Mouse (Mus musculus) MEL (cell line): Measurements from ENCODE around the gene Creg2.

Source experiments
- CTCF ChIP-seq, 3 experiments: IDR thresholded peaks in 2 of 3; conservative IDR thresholded peaks in 1 of 3; 2 replicates each; pipeline ENCODE4 v1.5.1; 2011 to 2012; ENCODE audit warnings: low read length in 3 of 3, low read depth in 2 of 3, mild to moderate bottlenecking in 2 of 3, improper control_type of control experiment in 1 of 3, inconsistent platforms in 1 of 3, mixed read lengths in 1 of 3, moderate library complexity in 1 of 3; ENCODE audit not compliant: control insufficient read depth in 1 of 3, insufficient read depth in 1 of 3, poor library complexity in 1 of 3, severe bottlenecking in 1 of 3
- E2F4 ChIP-seq: IDR thresholded peaks from 2 replicates; pipeline ENCODE4 v1.6.1; 2011; ENCODE audit warnings: low read depth, low read length, improper control_type of control experiment, borderline replicate concordance
- GATA1 ChIP-seq: IDR thresholded peaks from 2 replicates; pipeline ENCODE4 v1.6.1; 2011; ENCODE audit warnings: low read depth, low read length, improper control_type of control experiment
- KAT2A ChIP-seq: conservative IDR thresholded peaks from 2 replicates; pipeline ENCODE4 v1.6.1; 2012; ENCODE audit warnings: low read depth, low read length, improper control_type of control experiment, inconsistent platforms
- MAFK ChIP-seq: IDR thresholded peaks from 2 replicates; pipeline ENCODE4 v1.6.1; 2011; ENCODE audit warnings: low read depth, mild to moderate bottlenecking, low read length, improper control_type of control experiment, borderline replicate concordance
- MAZ ChIP-seq: IDR thresholded peaks from 2 replicates; pipeline ENCODE4 v1.6.1; 2012; ENCODE audit warnings: low read depth, mild to moderate bottlenecking, inconsistent platforms, low read length, improper control_type of control experiment
- MXI1 ChIP-seq: IDR thresholded peaks from 2 replicates; pipeline ENCODE4 v1.6.1; 2011; ENCODE audit warnings: mild to moderate bottlenecking, low read depth, low read length, improper control_type of control experiment
- NRF1 ChIP-seq: IDR thresholded peaks from 2 replicates; pipeline ENCODE4 v1.6.1; 2014; ENCODE audit warnings: low read depth, mild to moderate bottlenecking, inconsistent platforms, low read length, improper control_type of control experiment, moderate library complexity; ENCODE audit not compliant: poor library complexity, insufficient read depth, severe bottlenecking
- POLR2A ChIP-seq, 2 experiments: IDR thresholded peaks; 2 replicates each; pipeline ENCODE4 v1.6.1; 2011 to 2012; ENCODE audit warnings: low read length in 2 of 2, mild to moderate bottlenecking in 2 of 2, control low read depth in 1 of 2, improper control_type of control experiment in 1 of 2, low read depth in 1 of 2, moderate library complexity in 1 of 2; ENCODE audit not compliant: control insufficient read depth in 1 of 2, insufficient read depth in 1 of 2, poor library complexity in 1 of 2
- RCOR1 ChIP-seq: IDR thresholded peaks from 2 replicates; pipeline ENCODE4 v1.6.1; 2012; ENCODE audit warnings: low read depth, mild to moderate bottlenecking, inconsistent platforms, low read length, improper control_type of control experiment
- SMC3 ChIP-seq: IDR thresholded peaks from 2 replicates; pipeline ENCODE4 v1.6.1; 2011; ENCODE audit warnings: low read depth, low read length, improper control_type of control experiment
- USF1 ChIP-seq: IDR thresholded peaks from 2 replicates; pipeline ENCODE4 v1.6.1; 2014; ENCODE audit warnings: low read depth, mild to moderate bottlenecking, inconsistent platforms, low read length, improper control_type of control experiment, moderate library complexity
- ZC3H11A ChIP-seq: IDR thresholded peaks from 2 replicates; pipeline ENCODE4 v1.6.1; 2012; ENCODE audit warnings: low read depth, mild to moderate bottlenecking, inconsistent platforms, low read length, improper control_type of control experiment
- ZNF384 ChIP-seq: IDR thresholded peaks from 2 replicates; pipeline ENCODE4 v1.6.1; 2012; ENCODE audit warnings: low read depth, mild to moderate bottlenecking, inconsistent platforms, low read length, improper control_type of control experiment

GRCm38 (mm10) chr1:39593836-39594235 is 57.4 kb downstream of the Creg2 start:
- no peak for TF ChIP-seq MAZ
- no peak for TF ChIP-seq GATA1
- TF ChIP-seq USF1: no peak
- TF ChIP-seq CTCF (IDR thresholded peaks at IDR 0.05 in 2 of 3, conservative IDR thresholded peaks at IDR 0.05 in 1 of 3; ENCODE audit: control insufficient read depth in 1 of 3, insufficient read depth in 1 of 3, low read depth in 2 of 3, low read length in 3 of 3, poor library complexity in 1 of 3, severe bottlenecking in 1 of 3): no peak
- no peak for TF ChIP-seq POLR2A (IDR thresholded peaks at IDR 0.05; ENCODE audit: control insufficient read depth in 1 of 2, insufficient read depth in 1 of 2, low read depth in 1 of 2, low read length in 2 of 2, poor library complexity in 1 of 2)
- no peak for TF ChIP-seq NRF1
- no peak for TF ChIP-seq ZNF384
- TF ChIP-seq MAFK: no peak
- no peak for TF ChIP-seq SMC3
- TF ChIP-seq RCOR1: no peak
- TF ChIP-seq ZC3H11A: no peak
- no peak for TF ChIP-seq KAT2A
- no peak for TF ChIP-seq MXI1
- no peak for TF ChIP-seq E2F4
